Mouse (Mus musculus) myocyte (in vitro differentiated cells): Measurements from ENCODE around the gene Hnrnpul1.

Source experiments
- POLR2A ChIP-seq: IDR thresholded peaks from one replicate; pipeline ENCODE4 v1.6.1; 2011; ENCODE audit warnings: low read depth, mild to moderate bottlenecking, control low read depth, moderate library complexity; ENCODE audit not compliant: insufficient read length
- REST ChIP-seq: IDR thresholded peaks from one replicate; pipeline ENCODE4 v1.6.1; 2011; ENCODE audit warnings: mild to moderate bottlenecking, control low read depth, moderate library complexity; ENCODE audit not compliant: insufficient read depth, insufficient read length
- SRF ChIP-seq: IDR thresholded peaks from one replicate; pipeline ENCODE4 v1.6.1; 2011; ENCODE audit warnings: low read depth; ENCODE audit not compliant: control insufficient read depth, insufficient read length
- TCF12 ChIP-seq: IDR thresholded peaks from one replicate; pipeline ENCODE4 v1.6.1; 2011; ENCODE audit warnings: mild to moderate bottlenecking, control low read depth; ENCODE audit not compliant: poor library complexity, insufficient read depth, severe bottlenecking
- USF1 ChIP-seq: IDR thresholded peaks from one replicate; pipeline ENCODE4 v1.6.1; 2011; ENCODE audit warnings: low read depth, mild to moderate bottlenecking, control low read depth, moderate library complexity

DNA sequence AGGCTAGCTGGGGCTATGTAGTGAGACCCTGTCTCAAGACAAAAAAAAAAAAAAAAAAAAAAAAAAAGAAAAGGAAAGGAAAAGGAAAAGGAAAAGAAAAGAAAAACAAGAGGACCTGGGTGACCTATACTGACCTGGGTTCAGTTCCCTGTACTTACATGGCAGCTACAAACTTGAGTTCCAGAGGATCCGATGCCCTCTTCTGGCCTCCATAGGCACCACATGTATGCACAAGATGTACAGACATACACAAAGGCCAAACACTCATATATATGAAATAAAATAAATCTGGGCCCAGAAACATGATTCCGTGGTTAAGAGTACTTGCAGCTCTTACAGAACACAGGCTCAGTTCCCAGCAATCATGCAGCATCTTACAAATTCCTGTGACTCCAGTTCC lies 17.6 kb downstream of the Hnrnpul1 start:
- TF ChIP-seq SRF (no peak), POLR2A (no peak), TCF12 (no peak), USF1 (no peak), REST (no peak)
